Mouse (Mus musculus) limb, embryonic 14.5 days (tissue): ENCODE measurements around the gene Ppbp. TPM values are rescaled to one million over a fixed set of nuclear protein-coding genes. Genes with fewer than 3 reads are reported as not detected.

Experiments used
- ATAC-seq: fragments of 200-750 bp; cut with Nextera tagmentation; 2 replicates; pipeline ENCODE4 v1.8.0; 2017; ENCODE audit warnings: low read depth, moderate number of reproducible peaks, moderate TSS enrichment; ENCODE audit not compliant: low FRiP score
- DNase-seq: peaks from one replicate; pipeline ENCODE4 v3.0.0-alpha.2; 2015; ENCODE audit warnings: low spot score
- H3K27ac ChIP-seq: fragments of 300-500 bp; sonication (generic); replicated peaks from 2 replicates; pipeline ENCODE4 v1.5.1; 2014; ENCODE audit warnings: low read depth, mild to moderate bottlenecking, low read length, moderate library complexity, mixed read lengths
- H3K27me3 ChIP-seq: fragments of 300-500 bp; sonication (generic); 2 replicates; pipeline ENCODE4 v1.6.1; 2014; ENCODE audit warnings: low read length, mixed read lengths; ENCODE audit not compliant: control insufficient read depth, insufficient read depth
- H3K36me3 ChIP-seq: fragments of 300-500 bp; sonication (generic); 2 replicates; pipeline ENCODE4 v1.6.1; 2014; ENCODE audit warnings: mild to moderate bottlenecking, low read length, moderate library complexity, mixed read lengths; ENCODE audit not compliant: control insufficient read depth, insufficient read depth
- H3K4me1 ChIP-seq: fragments of 300-500 bp; sonication (generic); 2 replicates; pipeline ENCODE4 v1.6.1; 2014; ENCODE audit warnings: antibody characterized with exemption, low read length, mixed read lengths; ENCODE audit not compliant: control insufficient read depth, insufficient read depth
- H3K4me2 ChIP-seq: fragments of 300-500 bp; sonication (generic); replicated peaks from 2 replicates; pipeline ENCODE4 v1.6.1; 2014; ENCODE audit warnings: low read depth, mild to moderate bottlenecking, low read length, moderate library complexity; ENCODE audit not compliant: severe bottlenecking
- H3K4me3 ChIP-seq: fragments of 300-500 bp; sonication (generic); replicated peaks from 2 replicates; pipeline ENCODE4 v1.5.1; 2014; ENCODE audit warnings: low read length
- H3K9ac ChIP-seq: fragments of 300-500 bp; sonication (generic); 2 replicates; pipeline ENCODE4 v1.6.1; 2014; ENCODE audit warnings: mild to moderate bottlenecking, low read depth, low read length, moderate library complexity; ENCODE audit not compliant: severe bottlenecking
- H3K9me3 ChIP-seq: fragments of 300-500 bp; sonication (generic); 2 replicates; pipeline ENCODE4 v1.6.1; 2016; ENCODE audit warnings: low read length; ENCODE audit not compliant: control insufficient read depth
- POLR2A ChIP-seq: fragments of 200-500 bp; IDR thresholded peaks from 2 replicates; pipeline ENCODE4 v1.8.0; 2012; ENCODE audit warnings: inconsistent platforms, mild to moderate bottlenecking, moderate library complexity, borderline replicate concordance; ENCODE audit not compliant: insufficient read depth, insufficient read length; ENCODE audit errors: extremely low read depth
- WGBS: fragments of 180-500 bp; shearing (Covaris S2); extraction: QIAGEN DNeasy Blood & Tissue Kit; methylation state at CpG from one replicate; pipeline ENCODE4 v1.1.7; 2014; 5-methylcytosine and 5-hydroxymethylcytosine counted together
- microRNA-seq: library from miRNA; unstranded; fragments of <30 nt; microRNA quantifications from one replicate; pipeline ENCODE4, GENCODE M21; 2016
- polyA plus RNA-seq, 2 experiments: library from polyadenylated mRNA; depleted of rRNA in 1 of 2; stranded (reverse) in 1 of 2; unstranded in 1 of 2; fragments of >200 nt; fragmentation: Nextera tagmentation in 1 of 2; extraction: Ambion mirVana in 1 of 2; gene quantifications; 2 replicates each; pipeline versions ENCODE4 v1.2.1 to v1.2.3; 2012 to 2014

Ppbp gene
- polyA plus RNA-seq, 2 experiments = 1.6 to 3.0 TPM

DNA sequence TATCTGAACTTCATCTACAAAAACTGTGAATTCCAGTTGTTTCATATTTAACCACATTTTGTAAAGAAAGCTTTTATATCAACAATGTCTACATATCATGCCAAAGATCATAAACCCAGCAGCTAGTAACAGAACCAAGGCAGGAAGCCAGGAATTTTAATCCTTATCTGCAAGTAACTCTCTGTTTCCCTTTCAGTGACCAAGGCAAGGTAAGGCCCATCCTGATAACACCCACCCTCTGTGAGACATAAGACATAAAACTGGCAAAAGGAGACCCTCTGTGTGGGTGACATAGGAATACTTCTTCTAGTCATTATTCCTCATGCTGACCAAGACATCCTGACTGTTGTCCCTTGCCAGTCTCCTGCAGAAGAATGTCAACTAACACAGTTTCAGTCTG is 36.3 kb downstream of the Ppbp start:
- Histone ChIP-seq H3K4me2 (no peak overlapping the region), H3K9ac (no peak overlapping the region), H3K27me3 (no peaks in the 10 kb centered on the region), H3K36me3 (no peaks in the 10 kb centered on the region), H3K27ac (no peak overlapping the region), H3K4me3 (no peak overlapping the region), H3K9me3 (no peaks in the 10 kb centered on the region), H3K4me1 (no peaks in the 10 kb centered on the region)
- TF ChIP-seq POLR2A = no peak
- ATAC-seq (no peak), DNase-seq (no peak)

DNA sequence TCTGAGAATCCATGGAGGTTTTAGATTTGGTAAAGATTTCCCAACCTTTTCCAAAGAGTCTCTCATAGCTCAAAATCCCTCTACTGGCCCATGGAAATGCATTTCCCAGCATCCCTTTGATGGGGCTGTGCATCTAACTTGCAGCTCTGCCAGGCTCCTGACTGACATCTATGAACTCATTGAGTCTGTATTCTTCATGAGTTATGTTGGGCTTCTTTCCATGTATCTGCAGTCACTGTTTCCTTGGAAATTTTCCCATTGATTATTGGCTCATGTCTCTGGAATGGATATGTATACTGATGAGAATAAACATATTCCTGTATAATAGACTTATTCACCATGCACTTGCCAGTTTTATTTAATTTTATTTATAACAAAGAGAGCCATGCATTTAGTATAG is 37.7 kb downstream of the Ppbp start:
- H3K4me3 ChIP-seq = no peak overlapping the region
- H3K27me3 ChIP-seq = no peaks in the 10 kb centered on the region
- H3K27ac ChIP-seq = no peak overlapping the region
- DNase-seq (peak; percentile 5), ATAC-seq (no peak)
- no peak for TF ChIP-seq POLR2A
- H3K9ac ChIP-seq = no peak overlapping the region
- H3K36me3 ChIP-seq = no peaks in the 10 kb centered on the region
- no peak overlapping the region for H3K4me2 ChIP-seq
- H3K4me1 ChIP-seq = no peaks in the 10 kb centered on the region
- H3K9me3 ChIP-seq = no peaks in the 10 kb centered on the region

DNA sequence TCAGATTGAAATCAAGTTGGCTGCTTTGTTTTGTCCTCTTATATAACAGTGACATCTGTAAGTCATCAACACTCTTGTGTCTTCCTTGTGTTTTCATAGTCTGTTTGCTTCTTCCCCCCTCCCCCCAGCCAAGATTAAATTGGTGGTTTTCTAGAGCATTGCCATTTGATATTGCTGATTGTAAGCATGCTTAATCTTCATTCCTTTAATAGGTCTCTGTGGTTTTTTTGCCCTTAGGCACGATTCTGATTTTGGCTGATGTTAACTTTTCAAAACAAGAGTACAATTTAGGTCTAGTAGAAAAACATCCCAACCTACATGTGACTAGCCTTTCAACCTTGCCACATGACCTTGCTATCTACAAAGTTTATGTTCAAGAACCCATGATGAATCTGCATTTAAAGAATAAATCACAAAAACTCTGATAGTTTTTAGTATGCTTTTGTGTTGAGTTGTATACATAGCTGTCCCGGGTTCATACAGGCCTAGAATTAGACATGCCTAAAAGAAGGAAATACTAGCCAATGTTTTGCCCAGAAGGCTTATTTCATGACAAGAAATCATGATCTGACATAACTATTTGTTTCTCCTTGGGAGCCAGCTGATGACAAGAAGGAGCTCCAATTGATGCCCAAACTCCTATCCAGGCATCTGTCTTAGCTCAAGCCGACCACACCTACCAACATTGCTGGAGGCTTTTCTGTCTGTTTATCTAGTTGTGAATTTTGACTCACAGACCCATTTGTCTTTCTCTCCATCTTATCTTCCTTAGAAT is 39.0 kb downstream of the Ppbp start:
- H3K9ac ChIP-seq = no peak overlapping the region
- H3K36me3 ChIP-seq = no peaks in the 10 kb centered on the region
- ATAC-seq (no peak), DNase-seq (peak; percentile 8)
- no peak overlapping the region for H3K27ac ChIP-seq
- 74% methylated on average over 3 of the region's 3 CpGs for WGBS
- H3K4me3 ChIP-seq = no peak overlapping the region
- H3K27me3 ChIP-seq = no peaks in the 10 kb centered on the region
- no peak for TF ChIP-seq POLR2A
- no peak overlapping the region for H3K4me2 ChIP-seq
- no peaks in the 10 kb centered on the region for H3K4me1 ChIP-seq
- no peaks in the 10 kb centered on the region for H3K9me3 ChIP-seq

Small RNAs within 50 kb of the gene (microRNA-seq; reads per million reads assigned to microRNA genes)
- not detected for gene Gm24322

Other genes starting within 250 kb of the Ppbp start
- not detected in 2 replicates for gene Afm, start 249.6 kb upstream of the Ppbp start, polyA plus RNA-seq (2012; rRNA removed)
- not detected in 2 replicates for gene Afm, start 249.6 kb upstream of the Ppbp start, polyA plus RNA-seq (2014; fragmentation: Nextera tagmentation; extraction: Ambion mirVana)
- 0.03 TPM in 1 of 2 replicates, not detected in the other for gene 5830473C10Rik, start 207.4 kb upstream of the Ppbp start, polyA plus RNA-seq (2012; rRNA removed)
- gene 5830473C10Rik, start 207.4 kb upstream of the Ppbp start, polyA plus RNA-seq (2014; fragmentation: Nextera tagmentation; extraction: Ambion mirVana) = not detected in 2 replicates
- gene Rassf6, start 127.9 kb upstream of the Ppbp start, polyA plus RNA-seq (2012; rRNA removed) = 1.1 and 1.2 TPM in 2 replicates
- 3.3 and 4.9 TPM in 2 replicates for gene Rassf6, start 127.9 kb upstream of the Ppbp start, polyA plus RNA-seq (2014; fragmentation: Nextera tagmentation; extraction: Ambion mirVana)
- gene Cxcl5, start 9.2 kb upstream of the Ppbp start, polyA plus RNA-seq (2012; rRNA removed) = 1.3 and 1.4 TPM in 2 replicates
- gene Cxcl5, start 9.2 kb upstream of the Ppbp start, polyA plus RNA-seq (2014; fragmentation: Nextera tagmentation; extraction: Ambion mirVana) = 1.4 and 2.4 TPM in 2 replicates
- 41.2 and 50.2 TPM in 2 replicates for gene Pf4, start 3.9 kb downstream of the Ppbp start, polyA plus RNA-seq (2012; rRNA removed)
- 59.7 and 77.5 TPM in 2 replicates for gene Pf4, start 3.9 kb downstream of the Ppbp start, polyA plus RNA-seq (2014; fragmentation: Nextera tagmentation; extraction: Ambion mirVana)
- gene Cxcl3, start 17.6 kb downstream of the Ppbp start, polyA plus RNA-seq (2012; rRNA removed) = 0.40 and 0.63 TPM in 2 replicates
- 0.66 TPM in 1 of 2 replicates, not detected in the other for gene Cxcl3, start 17.6 kb downstream of the Ppbp start, polyA plus RNA-seq (2014; fragmentation: Nextera tagmentation; extraction: Ambion mirVana)
- gene Cxcl15, start 26.0 kb downstream of the Ppbp start, polyA plus RNA-seq (2012; rRNA removed) = 0.09 and 0.28 TPM in 2 replicates
- gene Cxcl15, start 26.0 kb downstream of the Ppbp start, polyA plus RNA-seq (2014; fragmentation: Nextera tagmentation; extraction: Ambion mirVana) = 0.33 and 0.44 TPM in 2 replicates
- 2.3 and 2.9 TPM in 2 replicates for gene Cxcl1, start 122.7 kb downstream of the Ppbp start, polyA plus RNA-seq (2012; rRNA removed)
- 1.8 and 2.8 TPM in 2 replicates for gene Cxcl1, start 122.7 kb downstream of the Ppbp start, polyA plus RNA-seq (2014; fragmentation: Nextera tagmentation; extraction: Ambion mirVana)
- gene Cxcl2, start 135.4 kb downstream of the Ppbp start, polyA plus RNA-seq (2012; rRNA removed) = 0.31 and 0.65 TPM in 2 replicates
- gene Cxcl2, start 135.4 kb downstream of the Ppbp start, polyA plus RNA-seq (2014; fragmentation: Nextera tagmentation; extraction: Ambion mirVana) = not detected in 2 replicates
- 48.5 and 50.7 TPM in 2 replicates for gene Mthfd2l, start 162.6 kb downstream of the Ppbp start, polyA plus RNA-seq (2012; rRNA removed)
- 55.0 and 55.8 TPM in 2 replicates for gene Mthfd2l, start 162.6 kb downstream of the Ppbp start, polyA plus RNA-seq (2014; fragmentation: Nextera tagmentation; extraction: Ambion mirVana)